Mouse (Mus musculus) cerebellum, adult 9-11 months (tissue): ENCODE measurements at regions not wholly inside any gene's neighbourhood (a gene's known extent, or its start where the extent isn't known, plus 50 kb on each side); places are given as distances from the start of the nearest gene placed in this dataset.

Source experiments
- DNase-seq: peaks from one replicate; pipeline ENCODE4 v3.0.0; 2022

DNA sequence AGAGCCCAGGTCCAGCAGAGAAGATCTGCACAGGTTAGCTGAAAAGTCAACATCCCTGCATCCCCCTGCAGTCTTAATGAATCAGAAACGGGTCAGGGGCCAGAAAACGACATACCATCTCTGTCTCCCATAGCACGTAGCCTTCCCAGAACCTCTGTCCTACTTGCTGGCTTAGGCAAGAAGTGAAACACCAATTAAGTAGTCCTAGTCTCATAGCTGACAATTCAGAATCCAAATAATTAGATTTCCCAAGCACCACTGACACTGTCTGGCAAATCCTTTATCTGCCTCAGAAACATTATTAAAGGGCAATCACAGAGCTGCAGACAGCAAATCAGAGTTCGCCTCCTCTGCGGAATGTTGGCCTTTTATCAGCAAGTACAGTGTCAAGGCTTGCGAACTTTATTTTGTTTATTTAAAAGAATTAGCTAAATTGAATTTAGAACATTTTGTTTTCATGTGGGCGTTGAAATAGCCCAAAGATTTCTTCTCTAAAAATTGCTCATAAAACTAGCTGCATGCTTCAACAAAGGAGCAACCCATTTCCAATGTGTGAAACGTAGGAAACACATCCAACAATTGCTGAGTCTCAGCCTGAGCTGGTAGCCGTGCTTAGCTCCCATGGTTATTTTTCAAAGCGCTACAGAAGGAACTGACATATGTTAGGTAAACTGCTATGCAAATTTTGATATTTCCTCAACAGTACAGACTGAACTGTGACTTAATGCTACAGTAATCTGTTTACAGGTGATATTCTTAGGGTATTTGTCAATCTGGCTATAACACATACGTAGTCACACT is 411.2 kb downstream of the Ipo11 start:
- no peak for DNase-seq

DNA sequence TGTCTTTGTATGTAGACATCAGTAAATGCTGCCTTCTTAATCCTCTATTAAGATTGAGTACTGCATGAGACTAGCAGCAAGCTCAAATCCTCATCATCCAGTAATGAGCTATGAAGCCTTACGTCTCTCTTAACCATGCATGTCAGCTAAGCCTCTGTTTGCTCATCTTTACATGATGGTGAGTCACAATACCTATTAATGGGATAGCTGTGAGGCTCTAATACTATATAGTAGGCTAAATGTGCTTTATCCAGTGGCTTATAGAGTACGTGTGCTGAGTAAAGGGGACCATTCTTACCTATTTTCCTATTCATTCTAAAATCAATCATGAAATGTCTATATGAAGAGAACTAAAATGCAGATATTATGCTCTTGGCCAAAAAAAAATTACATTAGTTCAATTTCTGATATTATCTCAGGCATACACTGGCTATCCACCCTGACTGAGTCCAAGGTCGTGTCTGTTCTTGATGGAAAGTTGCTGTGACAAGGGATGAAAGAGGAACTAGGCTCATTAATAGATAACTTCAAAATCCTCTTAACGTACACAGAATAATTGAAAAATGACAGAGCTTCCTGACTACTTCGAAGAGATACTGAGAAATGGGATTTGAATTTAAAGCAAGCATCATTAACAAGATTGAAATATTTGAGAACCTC is 422.1 kb downstream of the Ipo11 start:
- DNase-seq, result no peak

DNA sequence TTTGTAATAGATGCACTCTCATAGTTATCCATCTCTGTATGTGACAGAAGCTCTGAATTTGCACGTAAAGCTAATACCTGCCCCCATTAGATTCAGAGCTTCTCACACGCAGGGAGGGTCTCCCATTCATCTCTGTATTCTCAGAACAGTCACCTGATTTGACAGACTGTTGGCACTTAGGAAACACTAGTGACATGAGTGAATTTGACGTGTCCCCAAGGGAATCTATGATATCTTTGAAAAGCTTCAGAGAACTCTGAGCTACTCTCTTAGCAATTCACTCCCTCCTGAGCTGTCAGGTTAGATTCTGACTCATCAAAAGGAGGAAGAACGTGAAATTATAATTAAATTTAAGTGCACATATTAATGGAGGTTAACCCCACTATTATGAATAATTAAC is 423.1 kb downstream of the Ipo11 start:
- no peak for DNase-seq

DNA sequence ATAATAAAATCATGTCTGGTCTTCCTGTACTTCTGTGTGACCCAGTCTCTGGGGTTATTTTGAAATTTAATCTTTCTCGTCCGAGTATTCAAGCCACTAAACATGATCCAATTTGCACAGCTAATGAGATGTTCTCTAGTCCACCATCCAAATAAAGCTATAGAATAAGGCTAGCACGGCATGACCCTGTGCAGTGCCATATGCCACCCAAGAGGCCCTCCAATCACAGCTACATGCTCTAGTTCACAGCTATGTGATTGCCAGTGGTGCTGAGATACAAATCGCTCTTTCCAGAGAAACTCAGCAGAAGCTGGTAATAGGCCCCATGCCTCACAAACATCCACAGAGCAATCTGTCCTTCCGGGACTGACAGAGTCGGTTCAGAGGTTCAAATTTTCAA is 426.3 kb downstream of the Ipo11 start:
- no peak for DNase-seq

DNA sequence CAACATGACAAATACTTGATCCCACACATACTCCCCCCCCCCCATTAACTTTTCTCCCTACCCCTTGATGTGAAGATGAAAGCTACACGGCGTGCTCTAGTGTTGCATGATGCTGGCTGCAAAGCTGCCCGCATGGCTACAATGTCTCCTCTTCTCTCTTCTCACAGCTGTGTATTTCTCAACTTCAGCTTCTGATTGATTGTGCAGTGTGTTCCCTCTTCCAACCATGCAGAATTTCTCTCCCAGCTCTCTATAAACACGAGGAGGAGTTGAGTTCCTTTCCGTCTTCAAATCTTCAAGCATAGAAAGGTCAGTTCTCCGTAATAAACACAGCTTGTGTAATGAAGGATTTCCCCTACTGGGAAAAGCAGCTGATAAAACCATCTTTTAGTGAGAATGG is 435.5 kb downstream of the Ipo11 start:
- no peak for DNase-seq

DNA sequence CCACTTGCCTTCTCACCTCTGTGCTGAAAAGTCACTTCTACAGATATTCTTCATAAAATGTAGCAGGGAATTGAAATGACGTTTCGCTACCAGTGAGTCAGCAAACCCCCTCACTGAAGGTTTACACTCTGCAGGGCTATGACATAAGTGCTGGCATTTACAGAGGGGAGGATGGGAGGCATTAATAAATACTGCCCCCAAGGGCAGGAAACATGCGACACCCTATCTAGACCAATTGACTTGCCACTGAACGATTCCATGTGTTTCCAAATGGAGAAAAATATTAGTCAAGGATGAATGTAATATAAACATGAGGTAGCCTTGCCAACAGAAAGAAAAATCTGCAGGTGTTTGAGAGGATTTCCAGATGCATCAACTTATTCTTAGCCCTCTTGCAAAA is 465.5 kb downstream of the Ipo11 start:
- no peak for DNase-seq

DNA sequence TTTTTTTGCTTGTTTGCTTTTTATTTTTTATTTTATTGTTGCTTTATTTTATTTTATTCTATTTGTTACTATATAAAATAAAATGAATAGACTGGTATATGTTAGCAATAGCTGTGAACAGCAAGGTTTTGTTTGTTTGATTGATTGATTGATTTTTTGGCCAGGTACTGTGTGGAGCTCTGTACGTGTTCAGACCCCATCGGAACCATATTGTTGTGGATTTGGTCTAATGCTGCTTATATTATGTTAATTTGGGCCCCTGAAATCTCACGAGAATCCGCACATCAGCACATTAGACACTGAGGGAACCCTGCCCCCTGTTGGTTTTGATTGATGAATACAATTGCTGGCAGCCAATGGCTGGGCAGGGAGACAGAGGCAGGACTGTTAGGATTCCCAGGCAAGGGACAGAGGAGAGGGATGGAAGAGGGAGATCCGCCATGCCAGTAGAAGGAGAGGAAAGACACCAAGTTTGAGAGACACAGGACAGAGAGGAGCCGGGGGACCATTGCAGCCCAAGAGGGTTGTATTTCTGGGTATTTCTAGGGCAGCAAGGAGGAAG is 482.3 kb downstream of the Ipo11 start:
- DNase-seq, result no peak

DNA sequence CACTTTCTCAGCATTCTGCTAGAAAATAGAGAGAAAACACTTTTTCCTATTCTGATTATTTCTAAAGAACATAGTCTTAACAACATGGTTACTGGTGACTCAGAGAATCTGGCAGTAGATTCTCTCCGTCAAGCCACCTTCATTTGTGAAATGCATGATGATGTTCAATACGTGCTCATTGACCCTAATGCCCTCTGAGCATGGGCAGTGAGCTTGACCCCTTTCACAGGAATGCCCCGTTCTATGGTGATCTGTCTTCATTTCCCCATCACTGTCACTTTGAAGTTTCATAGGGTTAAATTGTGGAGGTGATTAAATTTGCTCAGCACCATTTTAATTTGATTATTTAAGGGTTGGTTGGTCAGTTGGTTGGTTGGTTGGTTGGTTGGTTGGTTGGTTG is 504.6 kb downstream of the Ipo11 start:
- DNase-seq, result no peak

DNA sequence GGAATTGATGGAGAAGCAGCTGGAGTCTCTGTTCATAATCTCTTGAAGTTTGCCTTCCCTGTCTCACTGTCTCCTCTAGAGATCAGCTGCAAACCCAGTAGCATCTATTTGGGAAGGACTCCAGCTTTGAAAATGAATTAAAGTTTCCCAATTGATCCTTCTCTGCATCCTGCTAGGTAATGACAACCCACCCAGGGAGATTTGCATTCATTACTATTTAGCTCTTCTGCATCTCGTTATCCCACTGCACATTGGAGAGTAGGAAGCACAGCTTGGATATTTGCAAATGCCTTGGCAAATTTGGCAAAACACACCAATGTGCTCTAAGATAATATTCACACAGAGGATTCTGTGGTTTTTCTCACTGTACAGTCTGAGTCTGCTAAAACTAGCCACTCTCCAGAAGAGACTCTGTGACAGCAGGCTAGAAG is 530.1 kb downstream of the Ipo11 start:
- DNase-seq, result no peak

DNA sequence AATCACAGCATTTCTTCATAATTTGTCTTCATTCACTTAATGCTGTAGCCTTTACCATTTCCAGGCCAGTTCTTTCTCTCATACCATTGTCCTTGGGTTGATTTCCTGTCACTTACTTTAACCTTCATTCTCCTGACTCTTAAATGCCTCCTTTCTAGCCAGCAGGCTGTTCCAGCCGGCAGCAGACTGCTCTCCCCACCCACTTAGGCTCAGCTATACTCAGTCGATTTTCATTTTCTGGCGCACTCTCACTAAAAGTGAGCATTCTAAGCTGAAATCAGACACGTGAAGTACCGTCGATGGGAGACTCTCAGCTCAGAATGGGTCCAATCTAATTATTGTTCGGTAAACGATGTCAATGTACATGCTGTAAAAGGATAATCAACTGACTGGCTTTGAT is 544.1 kb downstream of the Ipo11 start:
- no peak for DNase-seq

DNA sequence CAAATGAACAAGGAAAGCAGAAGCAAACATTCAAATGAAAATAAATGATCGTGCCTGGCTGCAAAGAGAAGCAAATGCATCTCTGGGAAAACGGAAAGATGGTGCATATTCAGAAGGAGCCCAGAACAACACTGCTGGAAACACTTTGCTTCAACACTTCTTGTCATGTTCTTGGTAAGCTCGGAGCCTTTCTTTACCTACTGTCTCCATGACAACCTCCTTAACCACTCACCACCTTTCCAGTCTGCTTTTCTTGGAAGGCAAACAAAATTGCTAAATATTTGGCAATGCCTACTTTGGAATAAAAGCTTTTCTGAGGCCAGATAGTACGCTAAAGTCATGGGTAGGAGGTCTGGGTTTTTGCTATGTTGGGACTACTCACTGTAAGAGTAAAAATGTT is 548.1 kb downstream of the Ipo11 start:
- DNase-seq, result no peak

DNA sequence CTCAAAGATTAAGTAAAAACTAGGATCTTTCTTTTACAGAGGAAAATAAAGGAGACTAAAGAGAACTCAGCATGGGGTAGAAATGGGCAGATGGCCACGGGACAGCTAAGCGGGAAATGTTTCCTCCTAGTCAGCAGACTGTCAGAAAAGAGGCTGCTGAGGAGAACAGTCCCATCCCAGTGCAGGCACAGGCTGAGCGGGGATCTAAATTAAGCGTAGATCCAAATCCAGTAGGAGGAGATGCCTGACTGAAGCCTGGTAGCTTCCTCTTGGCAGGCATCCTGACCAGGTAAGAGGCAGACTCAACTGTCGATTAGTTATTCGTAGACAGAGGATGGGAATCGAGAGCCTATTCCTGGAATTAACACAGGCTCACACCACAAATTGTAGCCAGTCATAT is 569.2 kb downstream of the Ipo11 start:
- no peak for DNase-seq

DNA sequence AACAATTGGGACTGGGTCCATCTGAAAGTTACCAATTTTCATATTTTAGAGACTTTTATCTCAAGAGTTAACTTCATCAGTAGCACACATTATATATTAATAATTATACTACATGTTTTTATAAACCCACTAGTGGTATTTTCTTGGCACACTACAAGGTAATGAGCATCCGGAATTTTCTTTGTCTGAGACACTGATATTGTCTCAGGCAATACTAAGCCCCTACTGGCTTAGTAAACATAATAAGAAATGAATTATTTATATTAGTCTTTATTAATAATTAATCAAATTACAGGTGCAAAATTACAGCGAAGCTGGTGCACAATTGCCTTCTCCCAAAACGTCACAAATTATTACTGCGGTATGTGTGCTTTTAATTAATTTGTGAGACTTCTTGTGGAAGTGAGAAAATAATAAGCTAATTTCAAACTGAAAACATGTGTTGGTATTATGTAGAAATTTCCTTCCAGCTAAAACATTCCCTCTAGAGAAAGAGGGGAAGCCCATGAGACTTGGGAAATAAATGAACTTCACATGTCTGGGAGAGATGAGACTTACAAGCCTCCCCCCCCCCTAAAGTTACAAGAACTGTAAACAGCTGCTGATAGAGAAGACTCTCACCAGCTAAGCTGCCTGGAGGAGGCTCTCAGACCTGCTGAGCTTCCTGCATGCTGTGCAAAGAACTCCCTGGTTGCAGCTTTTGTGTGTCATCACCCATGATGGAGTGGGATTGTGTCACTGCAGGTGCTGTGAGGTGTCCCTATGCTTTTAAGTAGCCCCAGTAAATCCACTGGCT is 583.9 kb downstream of the Ipo11 start:
- DNase-seq, result no peak

DNA sequence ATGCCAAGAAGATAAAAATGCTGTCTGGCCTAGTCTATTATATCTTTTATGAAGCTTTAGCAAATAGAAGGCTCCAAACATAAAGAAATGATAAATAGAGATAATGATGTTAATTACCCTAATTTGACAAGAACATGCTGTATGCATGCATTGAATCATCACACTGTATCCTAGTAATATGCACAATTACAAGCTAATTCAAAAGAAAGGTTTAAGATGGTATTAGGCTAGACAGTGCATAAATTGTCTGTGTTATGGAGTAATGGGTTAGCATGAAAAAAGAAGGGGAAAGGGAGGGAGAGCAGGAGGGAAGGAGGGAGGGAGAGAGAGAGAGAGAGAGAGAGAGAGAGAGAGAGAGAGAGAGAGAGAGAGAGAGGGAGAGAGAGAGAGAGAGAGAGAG is 604.7 kb downstream of the Ipo11 start:
- no peak for DNase-seq

DNA sequence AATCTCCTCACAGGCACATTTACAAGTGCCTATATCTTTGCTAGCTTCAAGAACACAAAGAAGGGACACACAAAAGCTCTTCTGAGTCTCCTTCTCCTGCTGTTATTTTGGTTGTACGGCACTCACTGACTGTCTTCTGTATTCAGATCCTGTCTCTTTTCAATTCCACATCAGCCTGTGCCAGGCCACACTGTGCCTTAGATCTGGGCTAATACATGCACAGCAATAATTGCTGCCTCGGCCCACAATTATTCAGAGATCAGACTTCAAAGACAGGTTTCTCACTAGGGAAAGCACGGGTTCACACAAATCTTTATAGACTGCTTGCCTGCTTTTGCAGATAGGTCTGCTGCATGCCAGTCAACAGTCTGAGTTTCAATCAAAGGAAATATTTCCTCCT is 617.8 kb downstream of the Ipo11 start:
- no peak for DNase-seq

DNA sequence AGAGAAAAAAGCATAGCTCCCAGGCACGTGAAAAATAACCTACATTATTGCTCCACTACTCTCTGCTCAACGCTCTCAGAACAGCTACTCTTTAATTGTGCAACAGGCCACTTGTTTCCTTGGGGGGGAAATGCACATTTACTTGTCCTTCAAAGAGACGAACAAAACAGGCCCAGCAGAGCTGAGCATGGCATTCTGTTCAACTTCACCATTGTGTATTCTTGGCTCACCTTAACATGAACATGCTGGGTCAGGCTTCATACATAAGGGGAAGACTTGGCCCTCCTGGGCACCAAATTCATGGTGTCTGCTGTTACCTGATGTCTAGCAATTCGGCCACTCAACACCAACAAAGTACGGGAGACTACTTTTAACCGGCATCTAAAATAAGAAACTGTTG is 618.3 kb downstream of the Ipo11 start:
- no peak for DNase-seq

DNA sequence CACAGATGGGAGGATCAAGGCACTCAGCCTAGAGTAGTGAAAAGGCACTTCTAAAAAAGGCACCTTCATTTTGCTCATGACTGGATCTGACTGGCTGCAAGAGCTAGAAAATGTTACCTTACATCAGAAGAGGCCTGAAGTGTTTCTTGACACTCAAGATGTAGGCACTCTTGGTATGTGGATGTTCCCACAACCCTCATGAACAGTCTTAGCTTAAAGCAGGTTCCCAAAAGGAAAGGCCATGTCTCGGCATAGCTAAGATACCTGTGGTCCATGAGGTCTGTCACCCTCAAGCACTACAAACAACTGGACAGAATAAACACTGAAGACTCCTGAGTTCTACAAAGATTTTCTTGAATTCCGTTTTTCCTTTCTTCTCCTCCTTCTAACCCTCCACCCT is 619.5 kb downstream of the Ipo11 start:
- DNase-seq, result no peak

DNA sequence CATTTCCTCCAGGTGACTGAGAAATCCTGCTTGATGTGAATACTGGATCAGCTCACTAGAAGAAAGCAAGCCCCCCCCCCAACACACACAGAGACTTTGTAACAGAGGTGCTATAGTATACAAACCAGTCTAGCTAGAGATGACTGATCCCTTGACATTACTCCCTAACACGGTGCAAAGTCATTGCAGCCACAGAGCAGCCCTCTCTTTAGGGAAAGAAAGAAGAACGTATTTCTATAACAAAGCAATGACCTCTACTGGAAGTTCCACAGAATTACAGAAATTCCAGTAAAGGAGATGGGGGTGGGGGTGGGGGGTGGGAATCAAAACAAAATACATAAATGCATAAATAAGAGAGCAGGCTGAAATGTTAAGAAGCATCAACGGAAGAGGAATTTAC is 655.6 kb downstream of the Ipo11 start:
- DNase-seq, result no peak

DNA sequence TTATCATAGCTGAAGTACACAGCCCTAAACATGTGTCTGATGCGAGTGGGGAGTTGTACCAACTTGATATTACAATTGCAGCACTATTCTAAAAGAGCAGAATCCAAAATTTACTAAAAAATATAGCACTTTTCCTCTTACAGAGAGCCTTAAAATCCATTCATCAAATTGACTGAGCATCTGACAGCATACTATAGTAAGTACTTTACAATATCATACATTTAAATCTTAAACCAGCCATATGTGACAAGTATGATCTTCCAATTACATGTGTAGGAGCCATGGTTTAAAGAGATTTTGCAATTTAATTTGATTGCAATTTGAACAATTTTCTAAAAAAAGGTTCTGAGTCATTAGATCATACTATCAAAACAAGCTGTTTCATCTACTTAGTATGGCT is 676.9 kb downstream of the Ipo11 start:
- DNase-seq, result no peak
